In the genomic region with DNA sequence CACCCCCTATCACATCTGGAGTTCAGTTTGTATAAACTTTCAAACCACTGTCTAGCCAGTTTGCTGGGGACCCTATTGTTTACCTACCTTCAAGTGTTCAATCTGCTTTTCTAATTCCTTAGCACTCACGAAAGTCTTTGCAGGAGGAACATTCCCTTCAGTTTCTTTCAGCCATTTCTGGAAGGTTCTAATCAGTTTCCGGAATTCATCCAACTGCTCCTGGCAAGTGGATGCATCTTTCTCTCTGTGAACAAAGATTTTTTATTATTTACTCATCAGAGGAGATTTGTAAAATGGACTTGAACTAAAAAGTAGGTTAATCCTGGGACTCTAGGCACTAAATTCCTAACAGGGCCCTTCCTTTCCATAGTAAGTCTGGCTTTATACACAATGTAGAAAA, we compare ENCODE assay signal across 25 mouse cellular contexts.
DNase-seq lines count a peak whose midpoint lies in the region; ATAC-seq and TF ChIP-seq lines count a peak whose summit lies in the region.
"Had no signal": no experiment of that assay in that cellular context is flagged by ENCODE, and none has a peak within 500 bp of the region (broad histone marks: within the 10 kb centered on the region; RNA-seq: fewer than 3 reads in every experiment).

No protein-coding gene starts in this region.

- no peak for TF ChIP-seq CTCF in embryonic fibroblast, embryonic 13.5 days (IDR thresholded peaks at IDR 0.05; ENCODE audit: borderline replicate concordance, insufficient read depth, low read length)
- no peak for TF ChIP-seq CTCF in stomach, postnatal 0 days (IDR thresholded peaks at IDR 0.05; ENCODE audit: low read depth)

- TF ChIP-seq EP300 in stomach, postnatal 0 days (optimal IDR thresholded peaks at IDR 0.05), result no peak

- peaks cover 10% of the 10 kb centered on the region; the same call in 1 of the 2 replicates for H3K4me1 ChIP-seq in heart, embryonic 10.5 days
- peaks cover 15% of the 10 kb centered on the region for H3K4me1 ChIP-seq in heart, embryonic 16.5 days (ENCODE audit: control insufficient read depth, insufficient read depth, low read length)
- H3K4me1 ChIP-seq in heart, embryonic 12.5 days (replicated peaks), result peaks cover 16% of the 10 kb centered on the region
- peaks cover 3% of the 10 kb centered on the region for H3K4me1 ChIP-seq in embryonic fibroblast, embryonic 13.5 days (ENCODE audit: control insufficient read depth, insufficient read depth, low read length)
- no peaks in the 10 kb centered on the region for H3K4me1 ChIP-seq in stomach, postnatal 0 days (replicated peaks; ENCODE audit: control insufficient read depth, insufficient read depth)
- H3K4me1 ChIP-seq: embryonic facial prominence, embryonic 10.5 days; embryonic facial prominence, embryonic 13.5 days; forebrain, embryonic 10.5 days; forebrain, embryonic 13.5 days; hindbrain, embryonic 15.5 days had no signal

- H3K36me3 ChIP-seq in heart, embryonic 10.5 days, result peaks cover 82% of the 10 kb centered on the region
- H3K36me3 ChIP-seq in heart, embryonic 16.5 days (ENCODE audit: control insufficient read depth, insufficient read depth), result peaks cover 64% of the 10 kb centered on the region
- H3K36me3 ChIP-seq in heart, embryonic 12.5 days, result peaks cover 71% of the 10 kb centered on the region
- peaks cover 32% of the 10 kb centered on the region for H3K36me3 ChIP-seq in stomach, postnatal 0 days (ENCODE audit: control insufficient read depth, insufficient read depth, low read length)

- H3K27me3 ChIP-seq in heart, embryonic 10.5 days (ENCODE audit: insufficient read depth, poor library complexity, severe bottlenecking), result no peaks in the 10 kb centered on the region
- H3K27me3 ChIP-seq in heart, embryonic 16.5 days (ENCODE audit: control insufficient read depth, insufficient read depth, low read length), result no peaks in the 10 kb centered on the region
- no peaks in the 10 kb centered on the region for H3K27me3 ChIP-seq in heart, embryonic 12.5 days (replicated peaks)
- H3K27me3 ChIP-seq in stomach, postnatal 0 days (ENCODE audit: control insufficient read depth, insufficient read depth, low read length), result no peaks in the 10 kb centered on the region
- H3K27me3 ChIP-seq: embryonic facial prominence, embryonic 13.5 days; forebrain, embryonic 13.5 days; heart, embryonic 13.5 days; hindbrain, embryonic 15.5 days had no signal

- H3K9me3 ChIP-seq in heart, embryonic 10.5 days, result no peaks in the 10 kb centered on the region
- H3K9me3 ChIP-seq in heart, embryonic 16.5 days (replicated peaks; ENCODE audit: control insufficient read depth, low read length), result no peaks in the 10 kb centered on the region
- H3K9me3 ChIP-seq in heart, embryonic 12.5 days (replicated peaks), result no peaks in the 10 kb centered on the region
- no peaks in the 10 kb centered on the region for H3K9me3 ChIP-seq in stomach, postnatal 0 days (ENCODE audit: control insufficient read depth, low read length)
- H3K9me3 ChIP-seq: embryonic facial prominence, embryonic 10.5 days; embryonic facial prominence, embryonic 13.5 days; forebrain, embryonic 10.5 days; forebrain, embryonic 13.5 days; heart, embryonic 13.5 days; hindbrain, embryonic 15.5 days had no signal

- peak; percentile 56 to 59 for DNase-seq in heart, adult 18-20 months
- no peak for DNase-seq in heart, embryonic 10.5 days (ENCODE audit: low spot score)
- DNase-seq in stomach, postnatal 0 days (ENCODE audit: low spot score), result no peak
- no peak for DNase-seq in urinary bladder, adult 2 months (ENCODE audit: low spot score)
- DNase-seq: adrenal gland, adult 2 months; adrenal gland, postnatal 14 days; cerebellum, adult 11-12 months; cerebellum, adult 8-10 months; cerebellum, postnatal 10 days; cerebellum, postnatal 36 days; embryo, embryonic 11 days; gastrocnemius, postnatal 25 days; kidney, adult 2 months had no signal

- H3K4me2 ChIP-seq in heart, embryonic 16.5 days (ENCODE audit: low read depth, low read length), result no peak overlapping the region
- no peak overlapping the region for H3K4me2 ChIP-seq in heart, embryonic 12.5 days
- no peak overlapping the region for H3K4me2 ChIP-seq in stomach, postnatal 0 days (replicated peaks; ENCODE audit: low read depth)
- H3K4me2 ChIP-seq: embryonic facial prominence, embryonic 13.5 days; forebrain, embryonic 13.5 days; heart, embryonic 13.5 days; hindbrain, embryonic 15.5 days had no signal

- no peak for TF ChIP-seq POLR2A in embryonic fibroblast, embryonic 13.5 days (IDR thresholded peaks at IDR 0.05; ENCODE audit: low read depth, low read length)

- no peak overlapping the region for H3K27ac ChIP-seq in heart, embryonic 10.5 days
- H3K27ac ChIP-seq in heart, embryonic 16.5 days (ENCODE audit: low read length), result 0 out of 2 replicates have a peak overlapping the region, but pooled peaks have one; percentile 7
- H3K27ac ChIP-seq in heart, embryonic 12.5 days (ENCODE audit: poor library complexity, severe bottlenecking), result no peak overlapping the region; the same call in 1 of the 2 replicates
- peak overlapping the region; percentile 75 for H3K27ac ChIP-seq in embryonic fibroblast, embryonic 13.5 days (ENCODE audit: insufficient read depth, low read length)
- H3K27ac ChIP-seq in stomach, postnatal 0 days (replicated peaks), result 0 out of 2 replicates have a peak overlapping the region, but pooled peaks have one; percentile 35
- H3K27ac ChIP-seq: embryonic facial prominence, embryonic 10.5 days; embryonic facial prominence, embryonic 13.5 days; forebrain, embryonic 10.5 days; forebrain, embryonic 13.5 days; hindbrain, embryonic 15.5 days had no signal

- H3K4me3 ChIP-seq in heart, embryonic 10.5 days, result no peak overlapping the region
- no peak overlapping the region for H3K4me3 ChIP-seq in heart, embryonic 16.5 days (ENCODE audit: low read length)
- H3K4me3 ChIP-seq in heart, embryonic 12.5 days, result no peak overlapping the region
- H3K4me3 ChIP-seq in embryonic fibroblast, embryonic 13.5 days (ENCODE audit: insufficient read depth, low read length), result no peak overlapping the region
- H3K4me3 ChIP-seq in stomach, postnatal 0 days (ENCODE audit: low read depth, low read length), result no peak overlapping the region
- H3K4me3 ChIP-seq: embryonic facial prominence, embryonic 10.5 days; embryonic facial prominence, embryonic 13.5 days; forebrain, embryonic 10.5 days; forebrain, embryonic 13.5 days; heart, embryonic 13.5 days; hindbrain, embryonic 15.5 days had no signal

- H3K9ac ChIP-seq in heart, embryonic 16.5 days (ENCODE audit: low read length), result no peak overlapping the region
- H3K9ac ChIP-seq in heart, embryonic 12.5 days, result no peak overlapping the region
- no peak overlapping the region for H3K9ac ChIP-seq in stomach, postnatal 0 days (ENCODE audit: low read length)
- H3K9ac ChIP-seq: embryonic facial prominence, embryonic 13.5 days; forebrain, embryonic 13.5 days; heart, embryonic 13.5 days; hindbrain, embryonic 15.5 days had no signal

- 93% methylated on average over 2 of the region's 2 CpGs for WGBS in heart, embryonic 10.5 days
- WGBS in heart, embryonic 16.5 days, result 84% methylated on average over 2 of the region's 2 CpGs
- 89% methylated on average over 2 of the region's 2 CpGs for WGBS in heart, embryonic 12.5 days
- WGBS in stomach, postnatal 0 days, result 75% methylated on average over 2 of the region's 2 CpGs

- ATAC-seq in heart, embryonic 16.5 days (replicated peaks; ENCODE audit: extremely low read depth, insufficient read depth, low FRiP score), result no peak
- ATAC-seq in heart, embryonic 12.5 days (ENCODE audit: insufficient number of reproducible peaks, low FRiP score), result no peak
- ATAC-seq in stomach, postnatal 0 days (ENCODE audit: low FRiP score, low TSS enrichment), result no peak
- ATAC-seq: CD4-positive, CD25-positive, alpha-beta regulatory T cell, adult 4 months; forebrain, embryonic 13.5 days; forebrain, embryonic 16.5 days; intestine, postnatal 0 days had no signal

Comparison
In these comparisons a context has a peak if more than half of its experiments do, and no peak if none do; other contexts are left out.
1. DNase-seq: peak in heart, adult 18-20 months (2 of 2); none in heart, embryonic 10.5 days (single experiment), stomach, postnatal 0 days (single experiment) and urinary bladder, adult 2 months (single experiment).
2. H3K27ac ChIP-seq: peak in heart, embryonic 16.5 days (single experiment), embryonic fibroblast, embryonic 13.5 days (single experiment) and stomach, postnatal 0 days (single experiment); none in heart, embryonic 10.5 days (single experiment) and heart, embryonic 12.5 days (single experiment).